ENCODE assay signal across 18 mouse cellular contexts in the genomic region with DNA sequence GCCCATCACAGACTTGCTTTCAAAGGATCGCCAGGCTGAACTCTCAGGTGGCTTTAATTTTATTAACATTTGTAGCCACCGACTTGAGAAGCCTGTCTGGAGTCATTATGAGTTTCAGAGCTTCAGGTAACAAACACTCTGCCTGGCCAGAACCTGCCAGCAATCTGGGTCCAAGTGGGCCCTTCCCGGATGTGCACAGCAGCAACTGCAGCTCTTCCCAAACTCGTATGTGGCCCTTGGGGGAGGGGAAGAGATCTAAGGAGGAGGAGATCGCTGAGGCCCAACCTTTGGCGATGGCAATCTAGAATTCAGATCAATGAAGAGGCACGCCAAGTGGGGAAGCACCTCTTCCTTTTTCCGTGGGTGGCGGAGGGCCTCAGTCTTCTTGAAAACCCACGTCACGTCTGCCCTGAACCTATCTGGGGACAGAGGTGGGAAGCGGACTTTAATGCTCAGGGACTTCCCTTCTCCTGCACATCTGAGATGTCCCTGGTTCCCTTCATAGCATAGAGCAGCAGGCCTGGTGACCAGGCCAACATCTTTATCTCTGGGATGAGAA. TPM values are rescaled to one million over a fixed set of nuclear protein-coding genes. Genes with fewer than 3 reads are reported as not detected.
DNase-seq lines count a peak whose midpoint lies in the region; ATAC-seq and TF ChIP-seq lines count a peak whose summit lies in the region.
"Had no signal": no experiment of that assay in that cellular context is flagged by ENCODE, and none has a peak within 500 bp of the region (broad histone marks: within the 10 kb centered on the region; RNA-seq: fewer than 3 reads in every experiment).

No protein-coding gene starts in this region.

- no peaks in the 10 kb centered on the region for H3K9me3 ChIP-seq in forebrain, embryonic 12.5 days
- no peaks in the 10 kb centered on the region for H3K9me3 ChIP-seq in forebrain, postnatal 0 days (ENCODE audit: low read length)
- no peaks in the 10 kb centered on the region for H3K9me3 ChIP-seq in limb, embryonic 11.5 days (ENCODE audit: control insufficient read depth, low read length)
- H3K9me3 ChIP-seq: embryonic facial prominence, embryonic 15.5 days; heart, embryonic 13.5 days; liver, embryonic 12.5 days had no signal

- intact Hi-C loops in gastrocnemius, postnatal 14 days (cut with DNase I; ENCODE audit: low total_unique reads) = no loop called here

- WGBS in forebrain, embryonic 12.5 days = 35% methylated on average over 12 of the region's 12 CpGs
- WGBS in forebrain, postnatal 0 days = 56% methylated on average over 12 of the region's 12 CpGs
- 16% methylated on average over 12 of the region's 12 CpGs for WGBS in limb, embryonic 11.5 days

- H3K27me3 ChIP-seq in forebrain, embryonic 12.5 days = peaks cover 51% of the 10 kb centered on the region
- no peaks in the 10 kb centered on the region for H3K27me3 ChIP-seq in forebrain, postnatal 0 days (ENCODE audit: insufficient read depth, low read length)
- no peaks in the 10 kb centered on the region for H3K27me3 ChIP-seq in limb, embryonic 11.5 days (ENCODE audit: control insufficient read depth, insufficient read depth, low read length)
- H3K27me3 ChIP-seq: embryonic facial prominence, embryonic 15.5 days had no signal

- H3K9ac ChIP-seq in forebrain, embryonic 12.5 days = no peak overlapping the region
- no peak overlapping the region for H3K9ac ChIP-seq in forebrain, postnatal 0 days
- H3K9ac ChIP-seq in limb, embryonic 11.5 days (ENCODE audit: low read length) = no peak overlapping the region
- H3K9ac ChIP-seq: embryonic facial prominence, embryonic 15.5 days; heart, embryonic 13.5 days; hindbrain, embryonic 14.5 days; liver, embryonic 12.5 days had no signal

- H3K36me3 ChIP-seq in forebrain, embryonic 12.5 days (replicated peaks) = no peaks in the 10 kb centered on the region
- no peaks in the 10 kb centered on the region for H3K36me3 ChIP-seq in forebrain, postnatal 0 days (ENCODE audit: insufficient read depth)
- H3K36me3 ChIP-seq in limb, embryonic 11.5 days (ENCODE audit: control insufficient read depth, insufficient read depth, low read length) = no peaks in the 10 kb centered on the region
- H3K36me3 ChIP-seq: embryonic facial prominence, embryonic 15.5 days; heart, embryonic 13.5 days; liver, embryonic 12.5 days had no signal

- no peak overlapping the region for H3K4me3 ChIP-seq in forebrain, embryonic 12.5 days (replicated peaks)
- H3K4me3 ChIP-seq in forebrain, postnatal 0 days (ENCODE audit: low read depth, low read length) = no peak overlapping the region
- H3K4me3 ChIP-seq in limb, embryonic 11.5 days (ENCODE audit: low read depth, low read length) = no peak overlapping the region
- H3K4me3 ChIP-seq: embryonic facial prominence, embryonic 15.5 days; heart, embryonic 13.5 days; liver, embryonic 12.5 days had no signal

- H3K4me2 ChIP-seq in forebrain, embryonic 12.5 days = peak overlapping the region; percentile 42
- no peak overlapping the region for H3K4me2 ChIP-seq in forebrain, postnatal 0 days (ENCODE audit: low read depth)
- no peak overlapping the region; the same call in 1 of the 2 replicates for H3K4me2 ChIP-seq in limb, embryonic 11.5 days (ENCODE audit: low read depth, severe bottlenecking)
- H3K4me2 ChIP-seq: embryonic facial prominence, embryonic 15.5 days; heart, embryonic 13.5 days; hindbrain, embryonic 14.5 days; liver, embryonic 12.5 days had no signal

- DNase-seq in forebrain, postnatal 0 days = no peak
- DNase-seq in CD4-positive helper T cell, adult 2 months (ENCODE audit: low read depth, low spot score) = peak; percentile 68
- DNase-seq in T-cell, adult 2 months (ENCODE audit: low spot score) = peak; percentile 19
- peak; percentile 27 for DNase-seq in limb, embryonic 11.5 days (ENCODE audit: low spot score)
- no peak for DNase-seq in cerebellum, adult 8-10 months
- DNase-seq in gastrocnemius, postnatal 14 days = no peak
- DNase-seq in right cerebral cortex, postnatal 14 days = no peak
- DNase-seq: adrenal gland, postnatal 14 days; cerebellum, postnatal 10 days; kidney, adult 11 months; kidney, postnatal 10 days; lung, adult 2 months had no signal

- peaks cover 57% of the 10 kb centered on the region for H3K4me1 ChIP-seq in forebrain, embryonic 12.5 days
- H3K4me1 ChIP-seq in forebrain, postnatal 0 days (ENCODE audit: insufficient read depth) = peaks cover 10% of the 10 kb centered on the region; the same call in 1 of the 2 replicates
- H3K4me1 ChIP-seq in limb, embryonic 11.5 days (ENCODE audit: control insufficient read depth, insufficient read depth, low read length) = peaks cover 20% of the 10 kb centered on the region
- H3K4me1 ChIP-seq: liver, embryonic 12.5 days had no signal

- H3K27ac ChIP-seq in forebrain, embryonic 12.5 days = no peak overlapping the region
- no peak overlapping the region for H3K27ac ChIP-seq in forebrain, postnatal 0 days (ENCODE audit: low read depth, low read length)
- H3K27ac ChIP-seq in limb, embryonic 11.5 days (replicated peaks; ENCODE audit: low read depth, low read length) = no peak overlapping the region
- H3K27ac ChIP-seq: embryonic facial prominence, embryonic 15.5 days; heart, embryonic 13.5 days; hindbrain, embryonic 14.5 days; liver, embryonic 12.5 days; stomach, postnatal 0 days had no signal

- ATAC-seq in forebrain, embryonic 12.5 days (ENCODE audit: low FRiP score) = no peak
- ATAC-seq in forebrain, postnatal 0 days = no peak
- ATAC-seq in limb, embryonic 11.5 days (ENCODE audit: insufficient number of reproducible peaks, low FRiP score, low TSS enrichment, low read depth) = no peak
- ATAC-seq: liver, embryonic 12.5 days had no signal

- no peak for TF ChIP-seq CTCF in forebrain, postnatal 0 days (IDR thresholded peaks at IDR 0.05; ENCODE audit: low read depth)

RNA-seq across cellular contexts. Expression of a gene that starts 26.8 kb away (rescaled TPM):
- 14.8 and 17.4 TPM in 2 replicates for polyA plus RNA-seq in forebrain, embryonic 12.5 days (2016; fragmentation: Nextera tagmentation; extraction: Ambion mirVana)
- total RNA-seq in forebrain, postnatal 0 days (2014; rRNA removed) = 28.7 and 35.6 TPM in 2 replicates
- polyA plus RNA-seq in forebrain, postnatal 0 days (2015; fragmentation: Nextera tagmentation; extraction: Ambion mirVana) = 4.5 and 5.0 TPM in 2 replicates
- 15.4 and 15.8 TPM in 2 replicates for polyA plus RNA-seq in limb, embryonic 11.5 days (2014; fragmentation: Nextera tagmentation; extraction: Ambion mirVana)
- total RNA-seq in gastrocnemius, postnatal 14 days (2021) = 1 to 10 TPM; 8.3 to 8.5 TPM

Comparison
In these comparisons a context has a peak if more than half of its experiments do, and no peak if none do; other contexts are left out.
1. DNase-seq: peak in CD4-positive helper T cell, adult 2 months (single experiment), T-cell, adult 2 months (single experiment) and limb, embryonic 11.5 days (single experiment); none in forebrain, postnatal 0 days (single experiment), cerebellum, adult 8-10 months (single experiment), gastrocnemius, postnatal 14 days (single experiment) and right cerebral cortex, postnatal 14 days (single experiment).